Mouse (Mus musculus) liver, embryonic 14.5 days (tissue): Measurements from ENCODE around the gene Cnot2. TPM values are rescaled to one million over a fixed set of nuclear protein-coding genes. Genes with fewer than 3 reads are reported as not detected.

ENCODE experiments used
- ATAC-seq: fragments of 200-750 bp; cut with Nextera tagmentation; 2 replicates; pipeline ENCODE4 v1.8.0; 2017; ENCODE audit warnings: moderate number of reproducible peaks, mild to moderate bottlenecking, moderate library complexity; ENCODE audit not compliant: insufficient read depth
- DNase-seq, 3 experiments: peaks; one replicate each; pipeline ENCODE4 v3.0.0-alpha.2; 2012 to 2013; ENCODE audit warnings: low read depth in 3 of 3, low spot score in 3 of 3
- H3K27ac ChIP-seq: fragments of 300-500 bp; sonication (generic); 2 replicates; pipeline ENCODE4 v1.5.1; 2014; ENCODE audit warnings: moderate library complexity, mild to moderate bottlenecking, control low read depth, inconsistent platforms
- H3K27me3 ChIP-seq: fragments of 300-500 bp; sonication (generic); 2 replicates; pipeline ENCODE4 v1.6.1; 2014; ENCODE audit warnings: mild to moderate bottlenecking, low read length, moderate library complexity; ENCODE audit not compliant: control insufficient read depth, insufficient read depth
- H3K36me3 ChIP-seq: fragments of 300-500 bp; sonication (generic); replicated peaks from 2 replicates; pipeline ENCODE4 v1.6.1; 2014; ENCODE audit warnings: low read depth; ENCODE audit not compliant: control insufficient read depth, insufficient read depth
- H3K4me1 ChIP-seq, 2 experiments: fragments of 200-500 bp in 1 of 2; fragments of 300-500 bp in 1 of 2; sonication (generic) in 1 of 2; replicated peaks; 2 replicates each; pipeline ENCODE4 v1.6.1; 2012 to 2014; ENCODE audit warnings: antibody characterized with exemption in 1 of 2, inconsistent platforms in 1 of 2, low read length in 1 of 2; ENCODE audit not compliant: control insufficient read depth in 2 of 2, insufficient read depth in 2 of 2
- H3K4me2 ChIP-seq: fragments of 300-500 bp; sonication (generic); 2 replicates; pipeline ENCODE4 v1.6.1; 2014; ENCODE audit warnings: low read depth, mild to moderate bottlenecking, control low read depth, moderate library complexity
- H3K4me3 ChIP-seq, 2 experiments: fragments of 200-500 bp in 1 of 2; fragments of 300-500 bp in 1 of 2; sonication (generic) in 1 of 2; 2 replicates each; pipeline ENCODE4 v1.5.1; 2012 to 2014; ENCODE audit warnings: low read depth in 2 of 2, low read length in 2 of 2, mild to moderate bottlenecking in 2 of 2, control low read depth in 1 of 2, inconsistent platforms in 1 of 2, moderate library complexity in 1 of 2; ENCODE audit not compliant: insufficient read depth in 1 of 2
- H3K9ac ChIP-seq: fragments of 300-500 bp; sonication (generic); replicated peaks from 2 replicates; pipeline ENCODE4 v1.6.1; 2014; ENCODE audit warnings: mild to moderate bottlenecking, control low read depth, moderate library complexity
- H3K9me3 ChIP-seq: fragments of 300-500 bp; sonication (generic); 2 replicates; pipeline ENCODE4 v1.6.1; 2016; ENCODE audit warnings: low read length, mixed read lengths; ENCODE audit not compliant: control insufficient read depth
- CTCF ChIP-seq: IDR thresholded peaks from 2 replicates; pipeline ENCODE4 v1.5.1; 2016; ENCODE audit warnings: antibody characterized with exemption, low read depth, control low read depth
- EP300 ChIP-seq: IDR thresholded peaks from 2 replicates; pipeline ENCODE4 v1.6.1; 2016; ENCODE audit warnings: antibody characterized with exemption, low read depth
- WGBS: fragments of 180-500 bp; shearing (Covaris S2); extraction: QIAGEN DNeasy Blood & Tissue Kit; methylation state at CpG from one replicate; pipeline ENCODE4 v1.1.7; 2014; ENCODE audit not compliant: insufficient replicate concordance; 5-methylcytosine and 5-hydroxymethylcytosine counted together
- polyA plus RNA-seq, 2 experiments: library from polyadenylated mRNA; depleted of rRNA in 1 of 2; stranded (reverse) in 1 of 2; unstranded in 1 of 2; fragments of >200 nt; fragmentation: Nextera tagmentation in 1 of 2; extraction: Ambion mirVana in 1 of 2; gene quantifications; 2 replicates each; pipeline versions ENCODE4 v1.2.1 to v1.2.3; 2012 to 2014

Cnot2 gene
- polyA plus RNA-seq, 2 experiments, result 23.2 to 38.0 TPM

DNA sequence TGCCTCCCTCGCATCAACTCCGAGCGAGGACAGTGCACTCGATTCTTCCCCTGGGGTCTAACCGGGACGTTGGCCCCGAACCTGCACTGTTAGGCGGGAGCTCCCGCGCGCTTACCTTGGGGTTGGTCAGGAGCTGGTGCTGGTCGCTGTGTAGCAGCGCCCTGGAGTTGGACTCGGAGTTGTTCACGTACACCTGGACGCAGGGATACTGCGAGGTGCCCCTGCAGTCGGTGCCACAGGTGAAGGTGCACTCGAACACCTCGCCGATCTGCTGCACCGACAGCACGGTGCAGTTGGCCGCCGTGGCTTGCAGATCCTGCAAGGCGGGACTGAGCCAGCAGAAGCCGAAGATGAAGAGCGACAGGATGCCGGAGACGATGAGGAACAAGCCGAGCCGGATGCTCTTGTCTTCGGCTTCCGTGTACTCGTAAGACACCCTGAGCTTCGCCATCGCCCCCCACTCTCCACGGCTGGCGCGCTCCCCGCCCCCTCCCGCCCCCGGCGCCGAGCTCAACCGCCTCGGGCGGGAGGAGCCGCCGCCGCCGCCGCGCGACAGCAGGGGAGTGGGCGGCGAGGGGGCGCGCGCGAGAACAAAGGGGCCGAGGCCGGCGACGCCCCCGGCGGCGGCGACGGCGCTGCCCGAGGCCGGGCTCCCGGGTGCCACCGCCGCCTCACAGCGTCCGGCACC lies 108.1 kb downstream of the Cnot2 start:
- peak overlapping the region; percentile 40 to 57 for H3K4me3 ChIP-seq
- peaks cover 46% of the 10 kb centered on the region for H3K27me3 ChIP-seq
- no peak overlapping the region for H3K9ac ChIP-seq
- no peak for DNase-seq
- H3K4me2 ChIP-seq, result peak overlapping the region; percentile 66
- TF ChIP-seq EP300, result no peak
- TF ChIP-seq CTCF, result no peak
- no peaks in the 10 kb centered on the region for H3K4me1 ChIP-seq
- H3K27ac ChIP-seq, result no peak overlapping the region
- peaks cover 2% of the 10 kb centered on the region; the same call in 1 of the 2 replicates for H3K9me3 ChIP-seq
- under 1% methylated on average over 74 of the region's 78 CpGs for WGBS
- H3K36me3 ChIP-seq, result no peaks in the 10 kb centered on the region
- no peak for ATAC-seq

DNA sequence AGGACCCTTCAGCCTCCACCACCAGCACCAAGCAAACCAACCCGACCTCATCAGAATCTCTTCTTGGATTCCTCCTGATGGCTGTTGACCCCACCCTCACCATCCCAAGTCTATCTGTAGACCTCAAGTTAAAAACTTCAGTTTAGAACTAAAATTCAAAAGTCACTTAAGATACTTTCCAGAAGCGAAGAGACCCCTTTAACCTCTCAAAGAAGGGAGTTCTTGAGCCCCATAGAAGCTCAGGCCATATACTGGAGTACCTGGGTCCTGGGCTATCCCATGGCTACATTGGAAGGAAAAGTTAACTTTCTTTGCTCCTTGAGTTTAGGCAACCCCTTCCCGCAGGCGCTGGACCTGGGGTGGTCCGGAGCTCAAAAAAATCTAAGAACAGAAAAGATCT lies 108.7 kb downstream of the Cnot2 start:
- Histone ChIP-seq H3K27ac (no peak overlapping the region), H3K9ac (no peak overlapping the region), H3K36me3 (no peaks in the 10 kb centered on the region), H3K27me3 (peaks cover 46% of the 10 kb centered on the region), H3K9me3 (peaks cover 2% of the 10 kb centered on the region; the same call in 1 of the 2 replicates), H3K4me2 (peak overlapping the region; percentile 66; the same call in 1 of the 2 replicates), H3K4me1 (0 out of 4 replicates have a peak, but pooled peaks cover 0 to 2% of the 10 kb centered on the region in 2 experiments), H3K4me3 (no peak overlapping the region; a peak in 1 of 4 replicates)
- no peak for ATAC-seq
- no peak for DNase-seq
- no peak for TF ChIP-seq CTCF
- TF ChIP-seq EP300, result no peak
- WGBS, result 6% methylated on average over 5 of the region's 5 CpGs

DNA sequence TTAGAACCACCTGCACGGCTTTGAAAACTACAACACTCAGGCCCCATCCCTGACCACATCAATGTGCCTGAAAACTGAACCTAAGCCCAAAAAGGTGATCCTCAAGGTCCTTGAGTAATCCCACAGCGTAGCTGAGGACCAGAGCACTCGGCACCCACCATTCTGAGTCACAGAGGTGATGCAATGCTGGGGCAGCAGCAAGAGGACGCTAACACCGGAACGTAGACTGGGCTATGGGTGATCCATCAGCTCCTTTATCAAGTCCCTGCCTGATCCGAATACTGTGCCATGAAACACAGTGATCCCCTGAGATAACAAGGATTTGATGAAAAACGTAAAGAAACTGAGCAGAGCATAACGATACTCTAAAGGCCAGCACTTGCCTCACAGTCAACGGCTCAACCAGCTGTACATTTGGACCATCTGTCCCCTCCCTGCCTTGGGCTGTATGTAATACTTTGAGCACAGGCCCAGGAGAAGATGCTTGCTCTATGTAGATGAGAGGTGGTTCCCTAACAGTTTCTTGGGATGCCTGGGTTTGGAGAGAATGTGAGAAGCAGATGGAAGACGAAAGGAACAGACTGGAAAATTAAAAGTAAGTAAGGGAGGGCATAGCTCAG lies 110.9 kb downstream of the Cnot2 start:
- no peaks in the 10 kb centered on the region for H3K36me3 ChIP-seq
- 75% methylated on average over 11 of the region's 11 CpGs for WGBS
- no peak overlapping the region for H3K27ac ChIP-seq
- 0 out of 4 replicates have a peak, but pooled peaks cover 0 to 2% of the 10 kb centered on the region in 2 experiments for H3K4me1 ChIP-seq
- no peak overlapping the region for H3K9ac ChIP-seq
- DNase-seq (no peak), ATAC-seq (no peak)
- TF ChIP-seq CTCF (no peak), EP300 (no peak)
- H3K4me3 ChIP-seq, result no peak overlapping the region
- H3K9me3 ChIP-seq, result no peaks in the 10 kb centered on the region
- peaks cover 40% of the 10 kb centered on the region for H3K27me3 ChIP-seq
- H3K4me2 ChIP-seq, result no peak overlapping the region

DNA sequence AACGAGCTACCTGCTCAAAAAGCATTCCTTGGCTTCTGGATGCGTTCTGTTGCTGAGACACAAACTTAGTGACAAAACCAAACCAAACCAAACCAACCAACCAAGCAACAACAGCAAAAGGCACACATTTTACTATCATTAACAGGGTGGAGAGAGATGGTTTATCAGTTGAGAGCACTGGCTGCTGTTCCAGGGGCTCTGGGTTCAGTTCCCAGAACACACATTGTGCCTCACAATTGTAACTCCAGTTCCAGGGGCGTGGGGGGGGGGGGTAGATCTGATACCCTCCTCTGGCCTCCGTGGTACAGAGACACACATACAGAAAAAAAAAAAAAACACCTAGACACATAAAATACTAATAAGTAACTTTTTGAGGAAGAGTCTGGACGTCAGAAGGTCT lies 113.2 kb downstream of the Cnot2 start:
- Histone ChIP-seq H3K9ac (no peak overlapping the region), H3K36me3 (no peaks in the 10 kb centered on the region), H3K27me3 (peaks cover 16% of the 10 kb centered on the region), H3K27ac (no peak overlapping the region), H3K9me3 (no peaks in the 10 kb centered on the region), H3K4me2 (no peak overlapping the region), H3K4me3 (no peak overlapping the region), H3K4me1 (0 out of 4 replicates have a peak, but pooled peaks cover 0 to 2% of the 10 kb centered on the region in 2 experiments)
- ATAC-seq, result no peak
- DNase-seq, result no peak
- WGBS, result 49% methylated on average over 5 of the region's 5 CpGs
- TF ChIP-seq EP300, result no peak
- no peak for TF ChIP-seq CTCF

DNA sequence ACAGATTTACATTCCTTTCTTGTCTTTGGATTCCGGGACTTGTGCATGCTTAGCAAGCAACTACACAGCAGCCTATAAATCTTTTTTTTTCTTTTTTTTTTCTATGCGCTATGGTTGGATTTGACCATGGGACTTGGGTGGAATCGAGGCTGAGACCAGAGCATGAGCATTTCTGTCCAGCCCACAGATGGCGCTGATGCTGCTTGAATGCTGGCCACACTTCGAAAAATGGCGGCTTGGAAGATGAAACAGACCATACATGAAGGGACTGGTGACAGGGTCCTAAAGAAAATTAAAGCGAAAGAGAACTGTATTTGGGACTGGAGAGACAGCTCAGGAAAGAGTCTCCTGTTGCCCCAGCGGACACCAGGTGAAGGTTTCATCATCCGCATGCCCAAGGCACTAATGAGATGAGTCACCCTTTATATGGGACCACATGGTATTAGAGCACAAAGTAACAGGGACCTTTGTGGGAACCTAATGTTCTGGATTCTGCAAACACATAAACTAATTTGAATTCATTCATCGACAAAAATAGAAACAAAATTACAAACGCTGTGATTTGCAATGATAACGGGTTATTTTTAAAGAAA lies 117.5 kb downstream of the Cnot2 start:
- H3K27ac ChIP-seq, result no peak overlapping the region
- no peak for DNase-seq
- H3K9me3 ChIP-seq, result no peaks in the 10 kb centered on the region
- H3K36me3 ChIP-seq, result no peaks in the 10 kb centered on the region
- 75% methylated on average over 12 of the region's 12 CpGs for WGBS
- no peak overlapping the region for H3K9ac ChIP-seq
- no peak for ATAC-seq
- H3K27me3 ChIP-seq, result no peaks in the 10 kb centered on the region
- H3K4me1 ChIP-seq, result 0 out of 4 replicates have a peak, but pooled peaks cover 0 to 2% of the 10 kb centered on the region in 2 experiments
- no peak overlapping the region for H3K4me3 ChIP-seq
- no peak overlapping the region for H3K4me2 ChIP-seq
- TF ChIP-seq CTCF, result peak; percentile 34
- TF ChIP-seq EP300, result no peak
